Comparison of ENCODE assay signal across 8 mouse cellular contexts in the genomic region with DNA sequence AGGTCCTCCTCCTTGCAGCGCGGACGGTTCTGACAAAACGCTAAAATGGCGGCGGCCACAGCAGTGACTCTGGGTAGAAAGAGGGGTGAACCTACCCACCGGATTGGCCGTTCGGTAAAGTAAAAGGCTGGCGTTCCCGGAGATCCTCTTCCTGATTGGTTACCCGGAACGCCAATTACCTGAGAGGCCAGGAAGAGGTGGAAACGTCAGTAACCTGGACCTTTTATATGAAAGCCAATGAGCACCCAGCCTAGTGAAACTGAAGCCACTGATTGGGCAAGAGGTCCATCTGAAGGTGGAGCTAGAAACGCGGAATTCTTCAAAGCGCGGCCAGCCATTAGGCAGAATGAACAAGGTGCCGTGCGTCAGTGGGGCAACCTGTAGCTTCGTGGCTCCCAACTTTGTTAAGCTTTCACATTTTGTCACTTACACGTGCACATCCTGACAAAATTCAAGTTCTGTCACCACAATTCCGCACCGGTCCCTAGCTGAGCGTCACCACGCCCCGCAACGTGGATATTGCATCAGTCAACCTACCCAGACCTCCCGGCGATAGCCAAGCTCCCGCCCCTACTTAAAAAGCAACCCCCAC. TPM values are rescaled to one million over a fixed set of nuclear protein-coding genes. Genes with fewer than 3 reads are reported as not detected.
A peak's percentile ranks its signal among the peaks of the same experiment; 100 is the strongest.
DNase-seq lines count a peak whose midpoint lies in the region; ATAC-seq and TF ChIP-seq lines count a peak whose summit lies in the region.

Rbm4 (minus strand) TSS at position 71 of the 592 bp plus-strand sequence.

- no peak for TF ChIP-seq CTCF in G1E (IDR thresholded peaks at IDR 0.05; ENCODE audit: low read depth, low read length)
- no peak for TF ChIP-seq CTCF in layer of hippocampus, adult 2 months (conservative IDR thresholded peaks at IDR 0.05)
- TF ChIP-seq CTCF in lung, embryonic 14.5 days (IDR thresholded peaks at IDR 0.05; ENCODE audit: low read depth) = no peak
- TF ChIP-seq CTCF in olfactory bulb, adult 2 months (IDR thresholded peaks at IDR 0.05; ENCODE audit: insufficient read depth, low read depth, low read length) = no peak
- TF ChIP-seq CTCF in thymus, adult 2 months (IDR thresholded peaks at IDR 0.05; ENCODE audit: borderline replicate concordance, control insufficient read depth, extremely low read depth, insufficient read depth, low read length, poor library complexity) = no peak

- peak within 1 kb of the TSS; percentile 78 for H3K4me3 ChIP-seq in G1E (ENCODE audit: low read depth, low read length)
- H3K4me3 ChIP-seq in forebrain, embryonic 16.5 days (replicated peaks; ENCODE audit: low read length) = peak within 1 kb of the TSS; percentile 80
- H3K4me3 ChIP-seq in layer of hippocampus, adult 2 months = peak within 1 kb of the TSS; percentile 95
- H3K4me3 ChIP-seq in lung, embryonic 14.5 days (ENCODE audit: low read depth, low read length) = peak within 1 kb of the TSS; percentile 67
- H3K4me3 ChIP-seq in olfactory bulb, adult 2 months (ENCODE audit: insufficient read depth, low read depth, low read length) = peak within 1 kb of the TSS; percentile 90
- H3K4me3 ChIP-seq in thymus, adult 2 months (ENCODE audit: control insufficient read depth, insufficient read depth, low read length) = peak within 1 kb of the TSS; percentile 78

- H3K9me3 ChIP-seq in G1E (replicated peaks) = no peaks in the 10 kb centered on the region
- no peaks in the 10 kb centered on the region for H3K9me3 ChIP-seq in forebrain, embryonic 16.5 days (ENCODE audit: control insufficient read depth, low read length)
- H3K9me3 ChIP-seq in lung, embryonic 14.5 days (ENCODE audit: low read depth, low read length) = no peaks in the 10 kb centered on the region

- peak within 1 kb of the TSS; percentile 88 for H3K27ac ChIP-seq in forebrain, embryonic 16.5 days (ENCODE audit: low read length)
- peak within 1 kb of the TSS; percentile 92 for H3K27ac ChIP-seq in layer of hippocampus, adult 2 months
- peak within 1 kb of the TSS; percentile 84; the same call in 1 of the 2 replicates for H3K27ac ChIP-seq in lung, embryonic 14.5 days (ENCODE audit: low read depth)
- peak within 1 kb of the TSS; percentile 66; the same call in 1 of the 2 replicates for H3K27ac ChIP-seq in olfactory bulb, adult 2 months (ENCODE audit: insufficient read depth, low read depth, low read length)
- peak within 1 kb of the TSS; percentile 38; the same call in 1 of the 2 replicates for H3K27ac ChIP-seq in thymus, adult 2 months (ENCODE audit: control insufficient read depth, insufficient read depth, low read length)

- H3K36me3 ChIP-seq in G1E (replicated peaks) = peaks cover 72% of the 10 kb centered on the region
- H3K36me3 ChIP-seq in forebrain, embryonic 16.5 days (ENCODE audit: control insufficient read depth, insufficient read depth) = peaks cover 14% of the 10 kb centered on the region
- peaks cover 47% of the 10 kb centered on the region for H3K36me3 ChIP-seq in lung, embryonic 14.5 days (ENCODE audit: insufficient read depth)
- H3K36me3 ChIP-seq in thymus, adult 2 months (ENCODE audit: control insufficient read depth, insufficient read depth, low read length) = peaks cover 27% of the 10 kb centered on the region

- DNase-seq in G1E (ENCODE audit: low spot score) = peak; percentile 95
- peak; percentile 97 to 99 for DNase-seq in cerebellum, adult 18-20 months
- DNase-seq in heart, postnatal 36 days = peak; percentile 94 to 96
- peak; percentile 97 to 98 for DNase-seq in layer of hippocampus, adult 2 months (ENCODE audit: low spot score in 2 of 2)
- DNase-seq in lung, embryonic 14.5 days = peak; percentile 99
- DNase-seq in thymus, adult 2 months = peak; percentile 98

- H3K4me2 ChIP-seq in forebrain, embryonic 16.5 days (ENCODE audit: low read length) = peak within 1 kb of the TSS; percentile 88
- H3K4me2 ChIP-seq in lung, embryonic 14.5 days = peak within 1 kb of the TSS; percentile 62

- ATAC-seq in G1E (ENCODE audit: extremely low read depth, insufficient number of reproducible peaks, low FRiP score, poor library complexity, severe bottlenecking) = peak; percentile 99
- peak; percentile 99 for ATAC-seq in forebrain, embryonic 16.5 days
- peak; percentile 98 for ATAC-seq in lung, embryonic 14.5 days (ENCODE audit: insufficient read depth)

- H3K27me3 ChIP-seq in G1E (ENCODE audit: insufficient read depth, low read length) = no peaks in the 10 kb centered on the region
- H3K27me3 ChIP-seq in forebrain, embryonic 16.5 days (replicated peaks; ENCODE audit: control insufficient read depth, insufficient read depth, low read length) = no peaks in the 10 kb centered on the region
- no peaks in the 10 kb centered on the region for H3K27me3 ChIP-seq in lung, embryonic 14.5 days (ENCODE audit: insufficient read depth, low read length)
- no peaks in the 10 kb centered on the region for H3K27me3 ChIP-seq in thymus, adult 2 months (ENCODE audit: control insufficient read depth, insufficient read depth, low read length)

- peaks cover 61% of the 10 kb centered on the region for H3K4me1 ChIP-seq in G1E (ENCODE audit: insufficient read depth, low read depth, low read length)
- H3K4me1 ChIP-seq in forebrain, embryonic 16.5 days (replicated peaks; ENCODE audit: control insufficient read depth, insufficient read depth, low read length) = peaks cover 44% of the 10 kb centered on the region
- peaks cover 12% of the 10 kb centered on the region; the same call in 1 of the 2 replicates for H3K4me1 ChIP-seq in lung, embryonic 14.5 days (ENCODE audit: insufficient read depth)
- H3K4me1 ChIP-seq in olfactory bulb, adult 2 months (ENCODE audit: control insufficient read depth, insufficient read depth, low read length) = peaks cover 7% of the 10 kb centered on the region
- H3K4me1 ChIP-seq in thymus, adult 2 months (replicated peaks; ENCODE audit: control insufficient read depth, insufficient read depth, low read length) = peaks cover 5% of the 10 kb centered on the region; the same call in 1 of the 2 replicates

- intact Hi-C loops in heart, postnatal 36 days (cut with DNase I) = loop anchor here (5.0 kb wide), 1 partner anchor 37 kb away; the partner anchor contains the start of gene Rbm4b

- under 1% methylated on average over 31 of the region's 31 CpGs for WGBS in forebrain, embryonic 16.5 days
- under 1% methylated on average over 31 of the region's 31 CpGs for WGBS in lung, embryonic 14.5 days
- under 1% methylated on average over 31 of the region's 31 CpGs for WGBS in olfactory bulb, adult 2 months
- under 1% methylated on average over 31 of the region's 31 CpGs for WGBS in thymus, adult 2 months

- TF ChIP-seq POLR2A in olfactory bulb, adult 2 months (IDR thresholded peaks at IDR 0.05; ENCODE audit: insufficient read depth, low read depth, low read length) = peak; percentile 46; the same call in 1 of the 2 replicates
- peak; percentile 64; the same call in 1 of the 2 replicates for TF ChIP-seq POLR2A in thymus, adult 2 months (IDR thresholded peaks at IDR 0.05; ENCODE audit: control insufficient read depth, extremely low read depth, insufficient read depth, low read length, poor library complexity)

- peak within 1 kb of the TSS; percentile 75 for H3K9ac ChIP-seq in forebrain, embryonic 16.5 days (replicated peaks; ENCODE audit: low read depth, low read length)
- H3K9ac ChIP-seq in lung, embryonic 14.5 days = peak within 1 kb of the TSS; percentile 80

RNA-seq across cellular contexts. Expression of gene Rbm4, which starts in this region (rescaled TPM):
- total RNA-seq in G1E (2014; fragmentation: Nextera tagmentation) (50.8 and 72.4 TPM in 2 replicates), G1E (2017) (80.4 and 99.5 TPM in 2 replicates)
- 3.6 and 19.9 TPM in 2 replicates for polyA plus RNA-seq in G1E (2012)
- 98.5 and 110 TPM in 2 replicates for polyA plus RNA-seq in forebrain, embryonic 16.5 days (2015; fragmentation: Nextera tagmentation; extraction: Ambion mirVana)
- total RNA-seq in heart, postnatal 36 days (2021) = 10 to 100 TPM; 42.5 to 43.7 TPM
- total RNA-seq in layer of hippocampus, adult 2 months (2021) = 10 to 100 TPM; 76.1 to 95.4 TPM
- 62.8 and 69.6 TPM in 2 replicates for polyA plus RNA-seq in lung, embryonic 14.5 days (2014; fragmentation: Nextera tagmentation; extraction: Ambion mirVana)
- polyA plus RNA-seq in olfactory bulb, adult 2 months (2012; ENCODE audit: insufficient read depth, insufficient read length, low replicate concordance, missing spikeins) = 103 TPM in 1 of 2 replicates, not detected in the other
- polyA plus RNA-seq in thymus, adult 2 months (2012; rRNA removed) = 113 and 130 TPM in 2 replicates

Comparison
In these comparisons a context has a peak if more than half of its experiments do, and no peak if none do; other contexts are left out.
1. Peak in every context shown above with its lines: DNase-seq, ATAC-seq, H3K4me3 ChIP-seq and H3K27ac ChIP-seq.
2. H3K27ac ChIP-seq: peak in every context shown above with its lines; median percentile 92 in layer of hippocampus, adult 2 months; 88 in forebrain, embryonic 16.5 days; 84 in lung, embryonic 14.5 days; 66 in olfactory bulb, adult 2 months; 38 in thymus, adult 2 months.